Mouse (Mus musculus): ENCODE measurements at regions not wholly inside any gene's neighbourhood (a gene's known extent, or its start where the extent isn't known, plus 50 kb on each side); places are given as distances from the start of the nearest gene placed in this dataset.

DNA sequence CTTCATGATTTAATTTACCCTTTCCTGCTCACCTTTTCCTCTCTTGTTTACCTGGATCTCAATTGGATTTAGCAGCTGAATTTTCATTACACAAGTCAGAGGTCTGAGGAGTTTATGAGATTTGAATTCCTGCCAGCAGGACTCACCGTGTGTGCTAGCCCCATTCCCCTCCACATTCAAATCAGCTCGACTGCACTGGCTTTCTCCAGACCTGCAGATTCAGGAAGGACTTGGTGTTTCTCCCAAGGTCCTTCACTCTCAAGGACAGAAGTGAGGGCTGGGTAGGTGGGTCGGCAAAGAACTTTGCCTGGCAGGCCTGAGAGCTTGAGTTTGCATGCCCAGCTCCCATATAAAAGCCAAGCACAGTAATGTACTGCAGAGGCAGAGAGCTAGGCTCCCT is 180.8 kb downstream of the Qk start:
- TF ChIP-seq CTCF (conservative IDR thresholded peaks at IDR 0.05; ENCODE audit: low read length) (no peak), POU5F1 (IDR thresholded peaks at IDR 0.05; ENCODE audit: borderline replicate concordance, low read length) (no peak)
